Mouse (Mus musculus): Measurements from ENCODE around the gene Tmsb15l. TPM values are rescaled to one million over a fixed set of nuclear protein-coding genes. Genes with fewer than 3 reads are reported as not detected.

Gene Tmsb15l
- polyA plus RNA-seq, 1 experiment: 0.58 TPM

GRCm38 (mm10) chrX:136937985-136938384 is 38.7 kb downstream of the Tmsb15l start:
- WGBS: 42% methylated on average over 3 of the region's 3 CpGs
- no peak overlapping the region for H3K4me3 ChIP-seq (ENCODE audit: extremely low read depth, insufficient read depth, insufficient read length)

GRCm38 (mm10) chrX:136927031-136927430 is 49.6 kb downstream of the Tmsb15l start, which contains the start of gene H2bfm:
Gene H2bfm (plus strand): TSS chrX:136927325.
- TF ChIP-seq POLR2A (IDR thresholded peaks at IDR 0.05; ENCODE audit: low read depth, low read length) (no peak), CTCF (IDR thresholded peaks at IDR 0.05; ENCODE audit: extremely low read depth, insufficient read depth, insufficient read length, insufficient replicate concordance) (no peak)
- no peaks in the 10 kb centered on the region for H3K4me1 ChIP-seq (ENCODE audit: control insufficient read depth, insufficient read depth, insufficient read length)
- DNase-seq (ENCODE audit: low read depth in 1 of 2, low spot score in 2 of 2): no peak
- WGBS: 88% methylated on average over 14 of the region's 14 CpGs
- H3K27me3 ChIP-seq (ENCODE audit: control insufficient read depth, insufficient read depth, low read length): no peaks in the 10 kb centered on the region
- H3K4me3 ChIP-seq (ENCODE audit: extremely low read depth, insufficient read depth, insufficient read length): no peak within 1 kb of the TSS
- H3K27ac ChIP-seq (ENCODE audit: insufficient read depth, low read length): no peak within 1 kb of the TSS
- H3K36me3 ChIP-seq (ENCODE audit: control insufficient read depth, insufficient read depth, low read length): no peaks in the 10 kb centered on the region

More at GRCm38 (mm10) chrX:136937985-136938384, 38.7 kb downstream of the Tmsb15l start:
- DNase-seq (ENCODE audit: low read depth in 1 of 2, low spot score in 2 of 2): no peak
- H3K27me3 ChIP-seq (ENCODE audit: control insufficient read depth, insufficient read depth, low read length): no peaks in the 10 kb centered on the region
- no peak overlapping the region for H3K27ac ChIP-seq (ENCODE audit: insufficient read depth, low read length)
- H3K36me3 ChIP-seq (ENCODE audit: control insufficient read depth, insufficient read depth, low read length): no peaks in the 10 kb centered on the region
- TF ChIP-seq CTCF (IDR thresholded peaks at IDR 0.05; ENCODE audit: extremely low read depth, insufficient read depth, insufficient read length, insufficient replicate concordance) (no peak), POLR2A (IDR thresholded peaks at IDR 0.05; ENCODE audit: low read depth, low read length) (no peak)
- no peaks in the 10 kb centered on the region for H3K4me1 ChIP-seq (ENCODE audit: control insufficient read depth, insufficient read depth, insufficient read length)

- no peaks in the 10 kb centered on the region for H3K36me3 ChIP-seq (ENCODE audit: control insufficient read depth, insufficient read depth, low read length)
- no peak for TF ChIP-seq POLR2A (IDR thresholded peaks at IDR 0.05; ENCODE audit: low read depth, low read length)
- TF ChIP-seq CTCF (IDR thresholded peaks at IDR 0.05; ENCODE audit: extremely low read depth, insufficient read depth, insufficient read length, insufficient replicate concordance): no peak
- H3K27ac ChIP-seq (ENCODE audit: insufficient read depth, low read length): no peak overlapping the region
- no peak for DNase-seq (ENCODE audit: low read depth in 1 of 2, low spot score in 2 of 2)
- no peaks in the 10 kb centered on the region for H3K27me3 ChIP-seq (ENCODE audit: control insufficient read depth, insufficient read depth, low read length)
- no peaks in the 10 kb centered on the region for H3K4me1 ChIP-seq (ENCODE audit: control insufficient read depth, insufficient read depth, insufficient read length)
- no peak overlapping the region for H3K4me3 ChIP-seq (ENCODE audit: extremely low read depth, insufficient read depth, insufficient read length)
Observed at GRCm38 (mm10) chrX:136925863-136926262, 50.8 kb downstream of the Tmsb15l start.

Other genes with a start within 250 kb of the Tmsb15l start
- gene Morf4l2, start 233.2 kb downstream of the Tmsb15l start, polyA plus RNA-seq (2012; rRNA removed): 10.9 and 13.4 TPM in 2 replicates
- gene Glra4, start 196.7 kb downstream of the Tmsb15l start, polyA plus RNA-seq (2012; rRNA removed): not detected in 2 replicates
- 2.4 and 2.5 TPM in 2 replicates for gene Plp1, start 154.2 kb downstream of the Tmsb15l start, polyA plus RNA-seq (2012; rRNA removed)
- gene Rab9b, start 108.1 kb downstream of the Tmsb15l start, polyA plus RNA-seq (2012; rRNA removed): not detected in 2 replicates
- gene H2bfm, start 49.5 kb downstream of the Tmsb15l start, polyA plus RNA-seq (2012; rRNA removed): not detected in 2 replicates
- not detected in 2 replicates for gene Tmsb15b2, start 1.4 kb downstream of the Tmsb15l start, polyA plus RNA-seq (2012; rRNA removed)
- gene Tmsb15b1, start within 50 bp of the Tmsb15l start, polyA plus RNA-seq (2012; rRNA removed): 0.34 and 0.41 TPM in 2 replicates
- gene Zcchc18, start 16.3 kb upstream of the Tmsb15l start, polyA plus RNA-seq (2012; rRNA removed): 3.0 and 3.5 TPM in 2 replicates
- gene Slc25a53, start 61.4 kb upstream of the Tmsb15l start, polyA plus RNA-seq (2012; rRNA removed): 29.4 and 29.7 TPM in 2 replicates
- 0.41 and 0.54 TPM in 2 replicates for gene Fam199x, start 72.7 kb upstream of the Tmsb15l start, polyA plus RNA-seq (2012; rRNA removed)
- not detected in 2 replicates for gene Esx1, start 145.2 kb upstream of the Tmsb15l start, polyA plus RNA-seq (2012; rRNA removed)

Data from spleen, adult 2 months (tissue).